Mouse (Mus musculus) intestine, postnatal 0 days (tissue): ENCODE measurements around the gene Rps16. TPM values are rescaled to one million over a fixed set of nuclear protein-coding genes. Genes with fewer than 3 reads are reported as not detected.

Experiments
- ATAC-seq: fragments of 200-750 bp; cut with Nextera tagmentation; 2 replicates; pipeline ENCODE4 v1.8.0; 2017; ENCODE audit warnings: mild to moderate bottlenecking, moderate TSS enrichment, moderate library complexity
- H3K27ac ChIP-seq: fragments of 300-500 bp; sonication (generic); 2 replicates; pipeline ENCODE4 v1.5.1; 2014; ENCODE audit warnings: mild to moderate bottlenecking, low read depth, low read length, moderate library complexity
- H3K27me3 ChIP-seq: fragments of 300-500 bp; sonication (generic); replicated peaks from 2 replicates; pipeline ENCODE4 v1.6.1; 2014; ENCODE audit warnings: low read length, mixed read lengths; ENCODE audit not compliant: control insufficient read depth, insufficient read depth
- H3K36me3 ChIP-seq: fragments of 300-500 bp; sonication (generic); 2 replicates; pipeline ENCODE4 v1.6.1; 2014; ENCODE audit warnings: mild to moderate bottlenecking, moderate library complexity; ENCODE audit not compliant: control insufficient read depth, insufficient read depth
- H3K4me1 ChIP-seq: fragments of 300-500 bp; sonication (generic); replicated peaks from 2 replicates; pipeline ENCODE4 v1.6.1; 2014; ENCODE audit warnings: antibody characterized with exemption, low read length, mixed read lengths; ENCODE audit not compliant: control insufficient read depth, insufficient read depth
- H3K4me2 ChIP-seq: fragments of 300-500 bp; sonication (generic); replicated peaks from 2 replicates; pipeline ENCODE4 v1.6.1; 2014; ENCODE audit warnings: low read depth, mild to moderate bottlenecking, moderate library complexity
- H3K4me3 ChIP-seq: fragments of 300-500 bp; sonication (generic); 2 replicates; pipeline ENCODE4 v1.5.1; 2014; ENCODE audit warnings: low read depth, low read length
- H3K9ac ChIP-seq: fragments of 300-500 bp; sonication (generic); 2 replicates; pipeline ENCODE4 v1.6.1; 2014; ENCODE audit warnings: mild to moderate bottlenecking, low read depth, low read length
- H3K9me3 ChIP-seq: fragments of 300-500 bp; sonication (generic); 2 replicates; pipeline ENCODE4 v1.6.1; 2016; ENCODE audit warnings: mixed run types; ENCODE audit not compliant: control insufficient read depth
- CTCF ChIP-seq: sonication (generic); IDR thresholded peaks from 2 replicates; pipeline ENCODE4 v1.5.1; 2016; ENCODE audit warnings: low read depth, mild to moderate bottlenecking, control low read depth, antibody characterized with exemption, moderate library complexity
- WGBS: fragments of 180-500 bp; shearing (Covaris S2); extraction: QIAGEN DNeasy Blood & Tissue Kit; methylation state at CpG from one replicate; pipeline ENCODE4 v1.1.7; 2014; 5-methylcytosine and 5-hydroxymethylcytosine counted together
- polyA plus RNA-seq: library from polyadenylated mRNA; unstranded; fragments of >200 nt; fragmentation: Nextera tagmentation; extraction: Ambion mirVana; gene quantifications from 2 replicates; pipeline ENCODE4 v1.2.1, GENCODE M21; 2015

Gene Rps16
- polyA plus RNA-seq, 1 experiment from 2014 or later: 695 TPM

DNA sequence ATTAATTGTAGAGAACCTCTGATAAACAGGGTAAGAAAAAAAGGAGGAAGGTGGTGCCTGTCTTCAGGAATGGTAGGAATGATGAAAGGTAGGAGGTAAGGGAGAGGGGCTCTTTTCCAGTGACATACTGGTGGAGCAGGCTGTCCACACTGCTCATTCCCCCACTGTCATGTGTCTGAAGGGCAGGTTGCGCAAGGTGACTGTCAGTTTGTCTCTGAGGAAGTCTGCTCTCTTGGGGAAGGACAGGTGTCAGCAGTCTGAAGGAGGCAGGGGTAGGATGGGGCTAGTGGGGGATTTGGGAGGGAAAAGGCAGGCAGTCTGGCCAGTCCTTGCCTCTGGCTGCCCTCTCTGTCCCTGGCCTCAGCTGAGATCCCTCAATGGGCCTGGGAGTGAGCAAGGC is 50.6 kb downstream of the Rps16 start:
- no peak for ATAC-seq
- TF ChIP-seq CTCF: no peak

DNA sequence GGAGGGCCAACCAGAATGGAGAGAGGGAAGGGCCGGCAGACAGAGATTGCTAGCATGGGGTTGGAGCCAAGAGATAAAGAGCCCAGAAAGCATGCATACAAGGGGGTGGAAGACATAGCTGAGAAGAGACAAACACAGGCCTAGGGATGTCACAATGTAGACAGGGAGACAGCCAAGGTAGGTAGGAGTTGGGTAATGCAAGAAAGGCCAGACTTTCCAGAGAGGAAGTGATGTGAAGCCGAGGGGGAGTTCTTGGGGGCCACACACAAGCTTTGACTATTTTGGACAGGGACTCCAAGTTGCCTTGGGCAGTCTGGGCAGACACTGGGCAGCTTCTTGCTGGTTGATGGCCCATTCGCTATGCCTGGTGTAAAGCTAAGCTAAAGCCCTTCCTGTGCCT is 51.5 kb downstream of the Rps16 start:
- H3K4me3 ChIP-seq: no peak overlapping the region
- no peaks in the 10 kb centered on the region for H3K27me3 ChIP-seq
- TF ChIP-seq CTCF: no peak
- no peaks in the 10 kb centered on the region for H3K4me1 ChIP-seq
- no peaks in the 10 kb centered on the region for H3K9me3 ChIP-seq
- ATAC-seq: no peak
- WGBS: 83% methylated on average over 3 of the region's 3 CpGs
- no peak overlapping the region for H3K4me2 ChIP-seq
- H3K9ac ChIP-seq: no peak overlapping the region
- no peak overlapping the region for H3K27ac ChIP-seq
- peaks cover 92% of the 10 kb centered on the region for H3K36me3 ChIP-seq

More for the DNA sequence above, 50.6 kb downstream of the Rps16 start:
- Histone ChIP-seq H3K4me1 (no peaks in the 10 kb centered on the region), H3K27ac (no peak overlapping the region), H3K4me2 (no peak overlapping the region), H3K4me3 (no peak overlapping the region), H3K27me3 (no peaks in the 10 kb centered on the region), H3K36me3 (peaks cover 92% of the 10 kb centered on the region), H3K9ac (no peak overlapping the region), H3K9me3 (no peaks in the 10 kb centered on the region)
- 86% methylated on average over 1 of the region's 1 CpGs for WGBS

Other genes with a start within 250 kb of the Rps16 start
- 2.3 and 2.4 TPM in 2 replicates for gene 9530053A07Rik, start 221.2 kb upstream of the Rps16 start, polyA plus RNA-seq
- 60.6 and 67.1 TPM in 2 replicates for gene Fbl, start 180.9 kb upstream of the Rps16 start, polyA plus RNA-seq
- gene Dyrk1b, start 171.2 kb upstream of the Rps16 start, polyA plus RNA-seq: 7.0 and 8.2 TPM in 2 replicates
- 3.1 and 3.7 TPM in 2 replicates for gene Eid2, start 82.8 kb upstream of the Rps16 start, polyA plus RNA-seq
- 6.8 and 7.0 TPM in 2 replicates for gene Eid2b, start 72.9 kb upstream of the Rps16 start, polyA plus RNA-seq
- 0.24 TPM in 1 of 2 replicates, not detected in the other for gene Selenov, start 59.5 kb upstream of the Rps16 start, polyA plus RNA-seq
- gene Dll3, start 48.4 kb upstream of the Rps16 start, polyA plus RNA-seq: 0.90 and 0.95 TPM in 2 replicates
- 68.8 and 69.7 TPM in 2 replicates for gene Timm50, start 38.6 kb upstream of the Rps16 start, polyA plus RNA-seq
- 32.5 and 34.6 TPM in 2 replicates for gene Supt5, start 11.9 kb upstream of the Rps16 start, polyA plus RNA-seq
- gene Plekhg2, start 21.9 kb downstream of the Rps16 start, polyA plus RNA-seq: 10.6 and 11.9 TPM in 2 replicates
- gene Zfp36, start 29.6 kb downstream of the Rps16 start, polyA plus RNA-seq: 57.3 and 61.5 TPM in 2 replicates
- 42.7 and 44.2 TPM in 2 replicates for gene Med29, start 42.1 kb downstream of the Rps16 start, polyA plus RNA-seq
- gene Paf1, start 42.3 kb downstream of the Rps16 start, polyA plus RNA-seq: 54.6 and 60.6 TPM in 2 replicates
- 33.6 and 35.0 TPM in 2 replicates for gene Gmfg, start 86.8 kb downstream of the Rps16 start, polyA plus RNA-seq
- 0.55 and 0.82 TPM in 2 replicates for gene Lrfn1, start 101.3 kb downstream of the Rps16 start, polyA plus RNA-seq
- gene Ifnl2, start 159.8 kb downstream of the Rps16 start, polyA plus RNA-seq: not detected in 2 replicates
- gene Ifnl3, start 172.2 kb downstream of the Rps16 start, polyA plus RNA-seq: not detected in 2 replicates
- 17.0 and 23.4 TPM in 2 replicates for gene Sycn, start 190.2 kb downstream of the Rps16 start, polyA plus RNA-seq
- not detected in 2 replicates for gene Nccrp1, start 196.6 kb downstream of the Rps16 start, polyA plus RNA-seq
- gene Samd4b, start 247.5 kb downstream of the Rps16 start, polyA plus RNA-seq: 12.4 and 13.4 TPM in 2 replicates
- gene Pak4, start 247.5 kb downstream of the Rps16 start, polyA plus RNA-seq: 17.2 and 19.7 TPM in 2 replicates